Mouse (Mus musculus): ENCODE measurements around the gene Pdss2.
"Not testable (repeated sequence)": the region's sequence is repeated elsewhere in the genome, so short reads cannot be mapped to it uniquely, and the experiment has no call there.

Gene Pdss2

GRCm38 (mm10) chr10:43373035-43373434 is 151.7 kb downstream of the Pdss2 start:
- no peak for DNase-seq (ENCODE audit: low spot score in 2 of 2)

DNA sequence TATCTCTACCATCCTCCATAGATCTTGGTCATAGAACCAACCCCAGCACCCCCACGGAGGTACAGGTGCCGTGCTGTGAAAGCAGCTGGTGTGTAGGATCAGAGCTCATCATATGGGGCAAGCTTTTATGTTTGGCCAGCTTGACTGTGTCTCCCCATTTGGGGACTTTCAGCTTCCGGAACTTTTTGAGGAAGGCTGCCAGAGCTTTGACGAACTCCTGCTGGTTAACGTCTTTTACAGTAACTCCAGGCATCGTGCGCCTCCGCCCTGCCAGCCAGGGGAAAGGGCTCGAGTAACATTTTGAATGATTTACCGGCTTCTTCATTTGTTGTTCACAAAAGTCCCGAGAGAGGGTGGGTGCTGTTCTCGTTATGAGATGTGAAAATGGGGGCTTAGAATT is 152.4 kb downstream of the Pdss2 start:
- DNase-seq (ENCODE audit: low spot score in 2 of 2), result no peak

DNA sequence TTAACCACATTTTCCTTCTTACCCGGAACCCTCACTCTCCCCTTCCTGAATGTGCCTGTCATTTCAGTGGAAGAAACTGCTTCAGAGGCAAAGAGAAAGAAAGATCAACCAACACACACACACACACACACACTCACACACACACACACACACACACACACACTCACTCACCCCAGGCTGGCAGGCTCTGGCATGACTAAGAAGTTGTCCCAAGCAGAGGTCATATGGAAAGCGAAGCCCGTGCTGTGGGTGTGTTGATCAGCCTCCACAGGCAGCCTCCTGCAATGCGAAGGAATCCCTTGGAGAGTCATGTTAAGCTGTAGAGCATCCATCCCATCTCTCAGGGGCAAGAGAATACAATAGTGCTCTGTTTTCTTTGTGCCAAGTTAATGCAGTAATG is 154.0 kb downstream of the Pdss2 start:
- DNase-seq (ENCODE audit: low spot score in 2 of 2), result no peak

DNA sequence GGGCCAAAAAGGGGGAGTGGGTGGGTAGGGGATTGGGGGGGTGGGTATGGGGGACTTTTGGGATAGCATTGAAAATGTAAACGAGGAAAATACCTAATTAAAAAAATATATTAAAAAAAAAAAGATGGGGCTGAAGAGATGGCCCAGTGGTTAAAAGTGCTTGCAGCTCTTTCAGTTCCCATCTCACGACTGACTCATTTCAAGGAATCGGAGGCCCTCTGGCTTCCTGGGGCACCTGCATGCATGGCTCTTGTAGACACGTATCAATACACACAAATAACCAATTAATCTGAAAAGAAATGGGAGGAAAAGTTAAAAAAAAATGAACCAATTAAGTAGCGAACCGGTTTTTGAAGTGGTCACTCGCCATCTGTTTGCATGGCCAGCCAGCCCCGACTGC is 155.5 kb downstream of the Pdss2 start:
- DNase-seq (ENCODE audit: low spot score in 2 of 2), result no peak

DNA sequence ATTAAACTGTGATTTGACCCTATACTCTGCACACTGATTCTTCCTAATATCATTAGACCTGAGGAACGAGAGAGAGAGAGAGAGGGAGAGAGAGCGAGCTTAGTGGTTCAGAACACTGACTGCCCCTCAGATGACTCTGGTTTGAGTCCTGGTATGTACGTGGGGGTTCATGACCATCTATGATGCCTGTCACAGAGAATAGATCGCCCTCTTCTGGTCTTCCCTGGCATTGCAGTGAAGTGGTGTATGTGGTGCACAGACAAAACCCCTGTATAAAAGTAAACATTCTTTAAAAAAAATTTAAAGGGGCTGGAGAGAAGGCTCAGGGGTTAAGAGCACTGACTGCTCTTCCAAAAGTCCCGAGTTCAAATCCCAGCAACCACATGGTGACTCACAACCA is 157.0 kb downstream of the Pdss2 start:
- no peak for DNase-seq (ENCODE audit: low spot score in 2 of 2)

DNA sequence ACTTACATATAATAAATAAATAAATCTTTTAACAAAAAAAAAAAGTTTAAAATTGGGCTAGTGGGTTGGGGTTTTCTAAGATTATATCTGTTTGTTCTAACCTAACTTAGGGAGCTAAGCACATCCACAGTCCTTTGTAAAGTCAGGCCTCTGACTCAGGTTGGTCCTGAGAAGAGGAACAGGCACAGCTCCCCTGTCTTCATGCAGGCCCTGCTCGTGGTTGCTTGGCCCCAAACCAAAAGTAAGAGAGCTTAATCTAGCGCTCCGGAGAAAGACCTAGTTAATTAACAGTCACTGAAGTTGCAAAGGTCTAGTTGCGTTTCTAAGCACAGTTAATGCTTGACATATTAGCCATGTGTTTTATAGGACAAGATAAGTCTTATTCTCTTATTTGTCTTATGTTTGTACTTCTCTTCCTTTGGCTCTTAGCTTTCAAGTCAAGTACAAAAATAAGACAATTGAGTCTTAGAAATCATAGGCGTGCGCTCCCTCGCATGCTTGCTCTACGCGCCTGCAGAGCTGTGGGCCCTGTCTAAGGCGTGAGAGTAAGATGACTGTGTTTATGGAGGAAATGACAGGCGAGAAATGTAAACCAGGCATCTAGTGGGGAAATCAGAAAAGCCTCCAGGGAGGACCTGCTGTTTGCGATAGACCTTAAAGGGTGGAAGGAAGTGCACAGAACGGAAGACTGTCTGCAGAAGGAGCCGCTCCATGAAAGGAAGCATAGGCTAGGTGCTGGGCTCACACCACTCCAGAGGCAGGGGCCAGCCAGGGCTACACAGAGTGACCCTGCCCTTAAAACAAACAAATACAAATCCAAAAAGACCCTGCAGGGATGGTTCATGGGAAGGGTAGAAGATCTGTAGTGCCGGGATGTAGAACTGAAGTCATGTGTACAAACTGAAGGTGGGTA is 157.7 kb downstream of the Pdss2 start:
- no peak for DNase-seq (ENCODE audit: low spot score in 2 of 2)

GRCm38 (mm10) chr10:43382660-43383059 is 161.4 kb downstream of the Pdss2 start:
- DNase-seq (ENCODE audit: low spot score in 2 of 2), result no peak

DNA sequence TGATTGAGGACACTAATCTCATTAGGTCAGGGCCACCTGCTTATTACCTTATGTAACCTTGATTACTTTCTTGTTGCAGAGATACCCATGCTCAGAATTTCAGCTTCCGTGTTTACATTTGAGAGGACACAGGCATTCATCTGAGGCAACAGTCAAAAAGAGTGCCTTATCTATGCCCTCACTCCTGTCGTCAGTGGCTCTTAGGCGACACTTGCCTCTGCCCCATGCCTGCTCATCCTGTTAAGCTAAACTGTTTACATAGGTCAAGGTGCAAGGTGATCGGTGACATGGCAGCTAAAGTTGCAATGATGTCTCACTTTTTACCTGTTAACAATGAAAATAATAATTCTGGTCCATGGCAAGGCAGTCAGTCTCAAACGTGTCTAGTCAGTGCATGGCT is 163.3 kb downstream of the Pdss2 start:
- no peak for DNase-seq (ENCODE audit: low spot score in 2 of 2)

DNA sequence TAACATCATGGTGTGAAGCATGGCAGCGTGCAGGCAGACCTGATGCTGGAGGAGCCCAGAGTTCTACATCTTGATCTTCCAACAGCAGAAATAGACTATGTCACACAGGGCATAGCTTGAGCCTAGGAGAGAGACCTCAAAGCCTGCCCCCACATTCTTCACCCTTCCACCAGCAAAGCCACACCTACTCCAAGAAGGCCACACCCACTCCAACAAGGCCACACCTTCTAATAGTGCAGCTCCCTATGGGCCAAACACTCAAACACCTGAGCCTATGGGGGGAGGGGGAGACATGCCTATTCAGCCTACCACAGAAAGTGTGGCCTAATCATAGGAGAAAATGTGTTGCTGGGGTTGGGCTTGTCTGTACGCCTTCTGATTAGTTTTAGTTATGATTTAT is 171.6 kb downstream of the Pdss2 start:
- DNase-seq (ENCODE audit: low spot score in 2 of 2), result no peak

GRCm38 (mm10) chr10:43393818-43394217 is 172.5 kb downstream of the Pdss2 start:
- no peak for DNase-seq (ENCODE audit: low spot score in 2 of 2)

DNA sequence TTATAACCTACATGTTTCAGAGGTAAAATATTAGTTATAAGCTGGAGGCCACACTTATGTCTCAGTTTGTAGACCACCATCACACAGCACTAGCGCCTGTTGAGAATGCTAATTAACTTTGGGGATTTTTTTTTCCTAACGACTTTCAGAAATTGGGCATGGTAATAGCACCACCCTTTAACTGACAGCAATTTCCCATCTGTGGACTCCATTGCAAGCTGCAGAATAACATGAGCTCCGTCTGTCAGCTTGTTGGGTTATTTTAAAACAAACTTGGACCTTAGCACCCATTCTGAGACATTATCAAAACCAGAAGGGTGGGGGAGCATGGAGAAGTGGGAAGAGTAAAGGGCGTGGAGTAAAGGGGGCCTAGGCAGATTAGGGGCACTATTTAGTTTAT is 174.5 kb downstream of the Pdss2 start:
- DNase-seq (ENCODE audit: low spot score in 2 of 2), result no peak

- DNase-seq (ENCODE audit: low spot score in 2 of 2), result no peak
Observed at GRCm38 (mm10) chr10:43399596-43400316, 178.5 kb downstream of the Pdss2 start.

- no peak for DNase-seq (ENCODE audit: low spot score in 2 of 2)
Observed at GRCm38 (mm10) chr10:43406107-43406506, 184.8 kb downstream of the Pdss2 start.

DNA sequence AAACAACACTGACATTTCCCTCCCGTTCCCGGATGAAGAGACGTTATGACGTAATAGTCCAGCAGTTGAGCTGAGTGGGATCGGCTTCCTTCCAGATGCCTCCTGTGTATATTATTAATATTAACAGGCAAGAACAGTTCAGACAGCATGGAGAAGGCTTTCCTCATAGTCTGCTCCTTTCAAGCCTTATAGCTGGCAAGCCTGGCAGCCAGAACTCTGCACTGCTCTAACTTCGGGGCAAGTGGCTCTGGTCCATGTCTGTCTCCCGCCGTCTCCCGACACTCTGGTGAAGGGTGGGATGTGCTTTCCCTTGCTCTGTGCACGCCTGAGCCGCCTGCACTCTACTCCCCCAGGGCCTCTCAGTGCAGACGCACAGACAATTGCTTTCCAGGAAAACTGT is 185.6 kb downstream of the Pdss2 start:
- no peak for DNase-seq (ENCODE audit: low spot score in 2 of 2)

DNA sequence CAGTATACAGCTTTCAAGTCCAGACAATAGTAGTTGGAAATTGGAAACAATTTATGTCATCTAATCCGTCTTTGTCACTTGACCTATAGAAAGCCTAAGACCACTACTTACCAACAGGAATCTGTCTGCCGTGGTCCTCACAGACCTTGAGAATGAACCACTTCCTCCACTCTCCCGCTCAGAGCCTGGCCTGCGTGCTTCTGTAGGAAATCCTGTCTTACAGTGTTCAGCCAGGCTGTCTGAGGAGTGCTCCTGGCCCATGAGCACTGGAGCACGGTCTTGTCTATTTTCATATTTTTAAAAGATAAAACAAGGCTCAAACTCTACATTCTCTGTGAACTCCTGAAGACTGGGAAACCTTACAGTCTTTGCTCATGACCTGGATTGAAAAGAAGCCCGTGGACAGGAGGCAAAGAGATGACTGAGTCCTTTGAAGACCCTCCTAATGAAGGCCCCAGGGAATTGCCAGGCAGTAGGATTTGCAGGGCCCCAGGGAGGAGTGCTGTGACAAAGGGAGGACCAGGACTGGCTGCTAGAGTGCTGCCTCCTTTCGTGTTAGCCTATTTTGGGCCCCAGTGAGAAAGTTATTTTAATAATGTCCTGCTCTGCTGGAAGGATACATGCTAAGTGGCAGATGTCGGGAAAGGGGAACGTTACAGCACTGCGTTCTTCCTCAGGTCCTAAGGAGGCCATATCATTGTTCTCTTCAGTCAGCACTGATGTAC is 188.4 kb downstream of the Pdss2 start:
- no peak for DNase-seq (ENCODE audit: low spot score in 2 of 2)

DNA sequence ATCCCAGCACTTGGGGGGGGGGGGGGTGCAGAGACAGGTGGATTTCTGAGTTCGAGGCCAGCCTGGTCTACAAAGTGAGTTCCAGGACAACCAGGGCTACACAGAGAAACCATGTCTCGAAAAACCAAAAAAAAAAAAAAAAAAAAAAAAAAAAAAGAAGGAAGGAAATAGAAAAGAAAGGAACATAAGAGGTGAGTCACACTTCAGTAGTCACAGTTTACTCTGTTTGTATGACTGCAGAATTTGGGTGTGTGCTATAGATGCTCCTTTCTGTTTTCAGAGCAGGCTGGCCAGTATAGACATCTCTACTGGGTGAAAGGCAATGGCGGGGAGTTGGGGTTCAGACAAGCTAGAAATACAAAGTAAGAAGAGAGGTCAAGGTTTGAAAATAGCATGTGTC is 189.9 kb downstream of the Pdss2 start:
- not testable (repeated sequence) for DNase-seq (ENCODE audit: low spot score in 2 of 2)

- no peak for DNase-seq (ENCODE audit: low spot score in 2 of 2)
Observed at GRCm38 (mm10) chr10:43417346-43417745, 196.1 kb downstream of the Pdss2 start.

GRCm38 (mm10) chr10:43420660-43421413 is 199.6 kb downstream of the Pdss2 start:
- peak in 1 of 2 experiments; percentile 26 for DNase-seq (ENCODE audit: low spot score in 2 of 2)

DNA sequence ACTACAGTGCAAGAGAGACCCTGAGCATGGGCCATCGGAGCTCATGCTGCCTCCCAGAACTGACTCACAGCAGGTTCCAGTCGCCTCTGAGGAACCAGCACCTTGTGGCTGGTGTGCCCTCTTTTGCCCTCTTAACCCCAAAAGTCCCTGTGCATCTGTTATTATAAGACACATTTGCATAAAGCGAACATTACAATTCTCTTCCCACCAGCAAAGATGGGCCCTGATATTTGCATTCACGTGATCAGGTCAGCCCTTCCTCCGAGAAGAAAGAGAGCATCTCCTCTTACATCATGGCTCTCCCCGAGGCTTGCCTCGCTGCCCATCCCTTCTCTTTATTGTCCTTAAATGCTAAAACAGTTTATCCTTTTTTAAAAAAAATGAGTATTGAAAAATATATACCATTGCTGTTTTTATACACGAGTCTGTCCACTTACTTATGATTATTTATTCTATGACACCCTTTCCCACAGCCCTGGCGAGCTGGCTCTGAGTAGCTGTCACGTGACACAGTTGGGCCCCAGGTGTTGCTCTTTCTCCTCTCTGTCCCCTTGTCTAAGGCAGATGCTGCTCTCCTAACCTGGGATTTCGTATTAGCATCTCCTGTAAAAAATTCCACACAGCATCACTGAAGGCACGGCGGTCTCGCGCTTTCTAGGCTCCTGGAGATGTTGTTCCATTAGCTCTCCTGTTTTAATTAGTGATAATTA is 200.9 kb downstream of the Pdss2 start:
- DNase-seq (ENCODE audit: low spot score in 2 of 2), result no peak

DNA sequence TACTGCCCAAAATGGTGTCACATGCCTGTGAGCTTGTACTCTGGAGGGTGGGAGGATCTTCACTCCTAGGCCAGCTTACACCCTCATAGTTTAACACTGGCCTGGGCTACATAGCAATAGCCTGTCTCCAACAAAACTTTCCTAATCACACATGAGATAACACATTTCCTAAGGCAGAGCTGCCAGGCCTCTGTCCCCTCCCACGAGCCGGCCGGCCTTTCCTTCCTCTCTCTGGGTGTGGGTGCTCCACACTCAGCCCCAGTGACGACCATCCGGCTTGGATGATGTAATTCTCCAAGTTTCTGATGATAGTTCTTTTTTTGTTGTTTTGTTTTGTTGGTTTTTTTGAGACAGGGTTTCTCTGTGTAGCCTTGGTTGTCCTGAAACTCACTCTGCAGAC is 203.3 kb downstream of the Pdss2 start:
- DNase-seq (ENCODE audit: low spot score in 2 of 2), result no peak

GRCm38 (mm10) chr10:43430606-43431005 is 209.3 kb downstream of the Pdss2 start:
- no peak for DNase-seq (ENCODE audit: low spot score in 2 of 2)
